Mouse (Mus musculus): ENCODE measurements around the gene Nrsn2.

- TF ChIP-seq CTCF (IDR thresholded peaks at IDR 0.05) (no peak), EP300 (IDR thresholded peaks at IDR 0.05) (no peak)
Observed at GRCm38 (mm10) chr2:152345393-152345792, 31.0 kb downstream of the Nrsn2 start.

Data from lung, postnatal 0 days (tissue).